Mouse (Mus musculus) forebrain, embryonic 12.5 days (tissue): ENCODE data around the gene Zfp212. TPM values are rescaled to one million over a fixed set of nuclear protein-coding genes. Genes with fewer than 3 reads are reported as not detected.

Source experiments
- ATAC-seq: fragments of 200-750 bp; cut with Nextera tagmentation; 2 replicates; pipeline ENCODE4 v1.8.0; 2017; ENCODE audit warnings: moderate TSS enrichment; ENCODE audit not compliant: low FRiP score
- H3K27ac ChIP-seq: fragments of 300-500 bp; sonication (generic); 2 replicates; pipeline ENCODE4 v1.5.1; 2016; ENCODE audit warnings: mild to moderate bottlenecking
- H3K27me3 ChIP-seq: fragments of 300-500 bp; sonication (generic); 2 replicates; pipeline ENCODE4 v1.6.1; 2016; ENCODE audit warnings: mild to moderate bottlenecking
- H3K36me3 ChIP-seq: fragments of 300-500 bp; sonication (generic); replicated peaks from 2 replicates; pipeline ENCODE4 v1.6.1; 2016; ENCODE audit warnings: mild to moderate bottlenecking
- H3K4me1 ChIP-seq: fragments of 300-500 bp; sonication (generic); 2 replicates; pipeline ENCODE4 v1.6.1; 2016
- H3K4me2 ChIP-seq: fragments of 300-500 bp; sonication (generic); 2 replicates; pipeline ENCODE4 v1.6.1; 2016; ENCODE audit warnings: mild to moderate bottlenecking, moderate library complexity
- H3K4me3 ChIP-seq: fragments of 300-500 bp; sonication (generic); replicated peaks from 2 replicates; pipeline ENCODE4 v1.5.1; 2016; ENCODE audit warnings: mild to moderate bottlenecking
- H3K9ac ChIP-seq: fragments of 300-500 bp; sonication (generic); 2 replicates; pipeline ENCODE4 v1.6.1; 2016; ENCODE audit warnings: mild to moderate bottlenecking
- H3K9me3 ChIP-seq: fragments of 300-500 bp; sonication (generic); 2 replicates; pipeline ENCODE4 v1.6.1; 2016
- WGBS: fragments of 180-500 bp; shearing (Covaris S2); methylation state at CpG from one replicate; pipeline ENCODE4 v1.1.7; 2016; 5-methylcytosine and 5-hydroxymethylcytosine counted together
- polyA plus RNA-seq: library from polyadenylated mRNA; unstranded; fragments of >200 nt; fragmentation: Nextera tagmentation; extraction: Ambion mirVana; gene quantifications from 2 replicates; pipeline ENCODE4 v1.2.1, GENCODE M21; 2016

The Zfp212 gene
- polyA plus RNA-seq, 1 experiment from 2014 or later: 20.6 TPM

GRCm38 (mm10) chr6:47904917-47905695 lies 15.2 kb upstream of the Zfp212 start:
- H3K4me1 ChIP-seq: no peaks in the 10 kb centered on the region
- peaks cover 24% of the 10 kb centered on the region for H3K27me3 ChIP-seq
- ATAC-seq: 0 out of 2 replicates have a peak, but pooled peaks have one; percentile 23
- H3K9me3 ChIP-seq: no peaks in the 10 kb centered on the region
- WGBS: 54% methylated on average over 44 of the region's 44 CpGs
- no peak overlapping the region for H3K4me3 ChIP-seq
- H3K27ac ChIP-seq: no peak overlapping the region
- no peak overlapping the region for H3K4me2 ChIP-seq
- no peak overlapping the region for H3K9ac ChIP-seq
- peaks cover 80% of the 10 kb centered on the region for H3K36me3 ChIP-seq

DNA sequence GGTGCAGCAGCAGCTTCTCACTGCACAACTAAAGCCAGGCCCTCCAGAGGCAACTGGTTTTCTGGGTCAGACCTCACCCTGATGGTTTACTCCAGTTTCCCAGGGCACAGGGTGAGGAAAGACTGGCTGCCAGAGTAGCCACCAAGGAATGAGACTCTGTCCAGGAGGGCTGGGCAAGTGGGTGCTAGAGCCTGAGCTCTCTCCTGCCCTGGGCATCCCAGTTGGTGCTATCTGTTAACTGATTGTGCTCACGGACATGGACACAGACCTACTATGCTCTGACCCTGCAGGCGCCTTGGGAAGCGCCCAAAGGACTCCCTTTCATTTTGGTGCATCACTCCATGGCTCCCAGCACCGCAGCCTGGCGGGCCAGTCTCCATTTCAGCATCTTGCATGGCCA lies 13.9 kb upstream of the Zfp212 start:
- H3K9ac ChIP-seq: no peak overlapping the region
- H3K4me1 ChIP-seq: no peaks in the 10 kb centered on the region
- WGBS: 93% methylated on average over 5 of the region's 5 CpGs
- H3K9me3 ChIP-seq: no peaks in the 10 kb centered on the region
- no peak for ATAC-seq
- no peak overlapping the region for H3K4me3 ChIP-seq
- no peak overlapping the region for H3K27ac ChIP-seq
- H3K27me3 ChIP-seq: peaks cover 24% of the 10 kb centered on the region
- H3K4me2 ChIP-seq: no peak overlapping the region
- H3K36me3 ChIP-seq: peaks cover 69% of the 10 kb centered on the region

GRCm38 (mm10) chr6:47909007-47909406 lies 11.3 kb upstream of the Zfp212 start:
- no peak for ATAC-seq

DNA sequence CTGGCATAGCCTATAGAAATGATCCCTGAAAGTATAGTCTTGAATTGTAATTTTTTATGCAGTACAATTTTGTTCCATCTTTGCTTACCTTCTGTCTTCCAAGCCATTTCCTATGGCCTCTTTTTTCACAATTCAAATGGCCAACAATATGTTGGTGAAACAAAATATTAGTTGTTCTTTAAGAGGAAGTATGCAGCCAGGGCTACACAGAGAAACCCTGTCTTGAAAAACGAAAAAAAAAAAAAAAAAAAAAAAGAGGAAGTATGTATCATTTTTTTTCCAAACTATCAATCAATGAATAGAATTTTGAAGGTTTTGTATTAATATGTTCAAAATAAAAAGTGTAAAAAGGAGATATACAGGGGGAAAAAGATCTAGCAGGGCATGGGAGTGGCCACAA lies 8.6 kb upstream of the Zfp212 start:
- no peak for ATAC-seq
- no peak overlapping the region for H3K4me2 ChIP-seq
- no peaks in the 10 kb centered on the region for H3K4me1 ChIP-seq
- H3K27ac ChIP-seq: no peak overlapping the region
- no peak overlapping the region for H3K4me3 ChIP-seq
- peaks cover 19% of the 10 kb centered on the region for H3K36me3 ChIP-seq
- H3K9me3 ChIP-seq: no peaks in the 10 kb centered on the region
- H3K27me3 ChIP-seq: no peaks in the 10 kb centered on the region
- 56% methylated on average over 1 of the region's 1 CpGs for WGBS
- H3K9ac ChIP-seq: no peak overlapping the region

More at GRCm38 (mm10) chr6:47909007-47909406, 11.3 kb upstream of the Zfp212 start:
- Histone ChIP-seq H3K36me3 (peaks cover 45% of the 10 kb centered on the region), H3K9me3 (no peaks in the 10 kb centered on the region), H3K4me3 (no peak overlapping the region), H3K27ac (no peak overlapping the region), H3K27me3 (peaks cover 13% of the 10 kb centered on the region), H3K4me1 (no peaks in the 10 kb centered on the region), H3K4me2 (no peak overlapping the region), H3K9ac (no peak overlapping the region)
- 85% methylated on average over 1 of the region's 1 CpGs for WGBS

- Histone ChIP-seq H3K9me3 (no peaks in the 10 kb centered on the region), H3K4me3 (no peak overlapping the region), H3K36me3 (peaks cover 7% of the 10 kb centered on the region), H3K27me3 (no peaks in the 10 kb centered on the region), H3K9ac (no peak overlapping the region), H3K4me2 (no peak overlapping the region), H3K4me1 (no peaks in the 10 kb centered on the region), H3K27ac (no peak overlapping the region)
- ATAC-seq: no peak
- 61% methylated on average over 3 of the region's 3 CpGs for WGBS
Observed at GRCm38 (mm10) chr6:47912991-47913390, 7.3 kb upstream of the Zfp212 start.

GRCm38 (mm10) chr6:47917051-47917450 lies 3.2 kb upstream of the Zfp212 start:
- no peak overlapping the region for H3K27ac ChIP-seq
- no peak overlapping the region for H3K4me3 ChIP-seq
- no peaks in the 10 kb centered on the region for H3K9me3 ChIP-seq
- WGBS: 84% methylated on average over 5 of the region's 5 CpGs
- peaks cover 10% of the 10 kb centered on the region for H3K4me1 ChIP-seq
- no peaks in the 10 kb centered on the region for H3K27me3 ChIP-seq
- no peaks in the 10 kb centered on the region for H3K36me3 ChIP-seq
- H3K4me2 ChIP-seq: no peak overlapping the region
- no peak overlapping the region for H3K9ac ChIP-seq
- no peak for ATAC-seq

GRCm38 (mm10) chr6:47918768-47919274 lies 1.5 kb upstream of the Zfp212 start:
- no peaks in the 10 kb centered on the region for H3K36me3 ChIP-seq
- no peak overlapping the region for H3K4me2 ChIP-seq
- peaks cover 12% of the 10 kb centered on the region for H3K4me1 ChIP-seq
- no peak overlapping the region for H3K9ac ChIP-seq
- no peak overlapping the region for H3K4me3 ChIP-seq
- no peak overlapping the region for H3K27ac ChIP-seq
- WGBS: 82% methylated on average over 3 of the region's 3 CpGs
- H3K27me3 ChIP-seq: no peaks in the 10 kb centered on the region
- no peaks in the 10 kb centered on the region for H3K9me3 ChIP-seq
- ATAC-seq: no peak

GRCm38 (mm10) chr6:47919646-47920446 lies 430 bp upstream of the Zfp212 start:
- Histone ChIP-seq H3K27me3 (no peaks in the 10 kb centered on the region), H3K9ac (peak overlapping the region; percentile 78), H3K36me3 (no peaks in the 10 kb centered on the region), H3K4me1 (peaks cover 12% of the 10 kb centered on the region), H3K9me3 (no peaks in the 10 kb centered on the region), H3K4me3 (peak overlapping the region; percentile 68), H3K27ac (peak overlapping the region; percentile 97), H3K4me2 (peak overlapping the region; percentile 66)
- 21% methylated on average over 11 of the region's 11 CpGs for WGBS
- peak; percentile 59 for ATAC-seq

DNA sequence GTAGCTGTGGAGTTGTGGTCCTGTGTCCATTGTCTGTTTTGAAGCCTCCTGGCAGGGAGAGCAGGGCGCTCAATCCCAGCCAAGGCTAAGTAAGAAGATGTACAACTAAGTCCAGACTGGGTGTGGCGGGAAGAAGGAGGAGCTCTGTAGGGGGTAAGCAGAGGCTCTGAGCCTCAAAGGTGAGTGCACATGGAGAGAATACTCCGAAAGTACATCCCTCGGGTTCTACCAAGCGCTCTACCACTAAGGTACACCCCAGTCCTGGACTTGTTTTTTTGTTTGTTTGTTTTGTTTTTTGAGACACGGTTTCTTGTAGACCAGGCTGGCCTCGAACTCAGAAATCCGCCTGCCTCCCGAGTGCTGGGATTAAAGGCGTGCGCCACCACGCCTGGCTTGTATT lies 22.2 kb downstream of the Zfp212 start:
- Histone ChIP-seq H3K36me3 (peaks cover 13% of the 10 kb centered on the region), H3K4me1 (peaks cover 13% of the 10 kb centered on the region), H3K4me2 (peak overlapping the region; percentile 75), H3K9ac (no peak overlapping the region; the same call in 1 of the 2 replicates), H3K9me3 (no peaks in the 10 kb centered on the region), H3K27me3 (peaks cover 8% of the 10 kb centered on the region; the same call in 1 of the 2 replicates), H3K27ac (no peak overlapping the region), H3K4me3 (peak overlapping the region; percentile 47)
- WGBS: 50% methylated on average over 12 of the region's 12 CpGs
- ATAC-seq: no peak

- Histone ChIP-seq H3K27ac (peak overlapping the region; percentile 46; the same call in 1 of the 2 replicates), H3K36me3 (peaks cover 13% of the 10 kb centered on the region), H3K9ac (peak overlapping the region; percentile 66), H3K4me2 (peak overlapping the region; percentile 75), H3K4me3 (peak overlapping the region; percentile 47), H3K4me1 (peaks cover 13% of the 10 kb centered on the region), H3K27me3 (peaks cover 8% of the 10 kb centered on the region; the same call in 1 of the 2 replicates), H3K9me3 (no peaks in the 10 kb centered on the region)
- WGBS: 9% methylated on average over 64 of the region's 64 CpGs
- peak; percentile 91 for ATAC-seq
Observed at GRCm38 (mm10) chr6:47943021-47943691, 22.9 kb downstream of the Zfp212 start.

DNA sequence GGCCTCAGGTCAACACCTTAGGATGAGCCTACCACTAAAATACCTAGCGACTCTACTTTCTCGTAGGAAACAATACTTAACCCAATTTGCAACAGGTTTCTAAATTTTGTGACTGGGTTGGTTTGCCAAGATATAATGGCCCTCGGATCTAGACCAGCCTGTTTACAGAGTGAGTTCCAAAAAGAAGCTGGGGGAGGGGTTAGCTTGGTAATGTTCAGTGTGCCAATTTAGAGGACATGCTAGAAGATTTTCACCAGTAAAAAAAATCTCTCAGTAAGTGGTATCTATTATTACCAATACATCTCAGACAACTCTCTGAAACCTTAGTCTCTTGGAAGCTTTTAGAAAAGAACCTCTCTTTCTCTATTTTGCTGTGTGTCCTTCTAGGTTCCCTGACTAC lies 23.4 kb downstream of the Zfp212 start:
- no peak for ATAC-seq
- Histone ChIP-seq H3K9me3 (no peaks in the 10 kb centered on the region), H3K36me3 (peaks cover 13% of the 10 kb centered on the region), H3K9ac (peak overlapping the region; percentile 66; the same call in 1 of the 2 replicates), H3K4me3 (peak overlapping the region; percentile 47), H3K4me2 (peak overlapping the region; percentile 75), H3K4me1 (peaks cover 13% of the 10 kb centered on the region), H3K27me3 (peaks cover 8% of the 10 kb centered on the region; the same call in 1 of the 2 replicates), H3K27ac (no peak overlapping the region)
- WGBS: 82% methylated on average over 3 of the region's 3 CpGs

- Histone ChIP-seq H3K27ac (no peak overlapping the region), H3K4me2 (no peak overlapping the region), H3K9ac (no peak overlapping the region), H3K4me1 (peaks cover 11% of the 10 kb centered on the region), H3K9me3 (no peaks in the 10 kb centered on the region), H3K4me3 (no peak overlapping the region), H3K27me3 (peaks cover 22% of the 10 kb centered on the region), H3K36me3 (peaks cover 13% of the 10 kb centered on the region)
- 91% methylated on average over 4 of the region's 4 CpGs for WGBS
- no peak for ATAC-seq
Observed at GRCm38 (mm10) chr6:47947388-47947787, 27.1 kb downstream of the Zfp212 start.
